Mouse (Mus musculus): Measurements from ENCODE around the gene Cyp4a32. TPM values are rescaled to one million over a fixed set of nuclear protein-coding genes. Genes with fewer than 3 reads are reported as not detected.
"Not testable (repeated sequence)": the region's sequence is repeated elsewhere in the genome, so short reads cannot be mapped to it uniquely, and the experiment has no call there.

Cyp4a32 gene
- polyA plus RNA-seq, 1 experiment from 2014 or later = not detected

DNA sequence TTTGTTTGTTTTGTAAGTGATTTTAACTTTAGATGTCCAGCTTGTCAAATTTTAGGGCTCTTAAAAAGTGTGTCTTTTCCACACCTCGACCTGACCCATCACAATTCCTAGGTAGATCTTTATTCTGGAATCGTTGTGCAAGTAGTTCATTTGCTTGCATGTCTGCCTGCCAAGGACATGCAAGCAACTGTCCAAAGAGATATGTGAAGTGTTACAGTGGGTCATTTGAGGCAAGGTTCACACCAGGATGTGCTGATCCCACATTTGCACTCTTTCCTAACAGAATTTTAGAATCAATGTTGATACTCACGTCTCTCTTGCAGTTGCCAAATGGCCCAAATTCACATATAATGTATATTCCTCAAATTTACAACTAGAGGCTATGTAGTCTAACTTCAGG, 25.5 kb upstream of the Cyp4a32 start:
- Histone ChIP-seq H3K27ac (ENCODE audit: low read length) (no peak overlapping the region), H3K4me2 (replicated peaks; ENCODE audit: low read depth, low read length) (no peak overlapping the region), H3K9me3 (ENCODE audit: low read length) (no peaks in the 10 kb centered on the region), H3K4me3 (ENCODE audit: low read depth, low read length) (no peak overlapping the region), H3K36me3 (ENCODE audit: insufficient read depth, low read length) (no peaks in the 10 kb centered on the region), H3K27me3 (replicated peaks; ENCODE audit: insufficient read depth, low read length) (no peaks in the 10 kb centered on the region), H3K9ac (replicated peaks; ENCODE audit: low read depth) (no peak overlapping the region), H3K4me1 (ENCODE audit: insufficient read depth, low read depth, low read length) (no peaks in the 10 kb centered on the region)
- ATAC-seq (no peak), DNase-seq (ENCODE audit: low spot score) (no peak)
- WGBS = 68% methylated on average over 3 of the region's 3 CpGs
- TF ChIP-seq CTCF (IDR thresholded peaks at IDR 0.05) (no peak), EP300 (IDR thresholded peaks at IDR 0.05) (no peak)

DNA sequence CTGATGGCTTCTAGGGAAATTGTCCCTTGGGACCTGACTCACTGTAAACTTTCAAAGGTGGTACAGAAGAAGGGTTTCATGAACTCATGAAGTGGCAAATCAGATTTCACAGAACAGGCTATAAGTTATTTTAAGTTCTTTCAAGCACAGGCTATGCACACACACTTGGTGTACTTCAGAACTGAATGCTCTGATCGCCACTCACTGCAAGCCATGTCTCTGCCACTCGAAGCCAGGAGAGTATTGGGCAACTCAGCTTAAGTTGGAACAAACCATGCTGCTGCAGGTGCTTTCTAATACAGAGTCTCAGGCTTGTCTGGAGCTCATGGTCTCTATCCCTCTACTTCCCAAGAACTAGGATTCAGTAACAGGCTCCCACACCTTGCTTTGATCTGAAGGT, 25.0 kb upstream of the Cyp4a32 start:
- ATAC-seq = peak; percentile 95

DNA sequence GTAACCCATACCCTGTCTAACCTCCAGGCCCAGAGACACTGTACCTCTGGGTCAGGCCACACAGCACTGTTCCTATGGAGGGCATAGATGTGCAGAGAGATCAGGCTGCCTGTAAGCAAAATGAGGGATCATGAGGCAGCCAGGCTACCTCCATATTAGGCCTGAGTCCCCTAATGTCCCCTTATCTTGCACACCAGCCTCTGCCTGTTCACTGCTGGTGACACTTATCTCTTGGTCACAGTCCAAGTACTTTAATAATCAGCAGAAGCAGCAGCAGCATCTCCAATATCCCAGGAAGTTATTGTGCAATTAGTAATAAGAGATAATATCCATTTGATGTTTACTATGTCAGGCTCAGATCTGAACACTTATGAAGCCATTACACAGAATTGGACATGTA, 17.7 kb upstream of the Cyp4a32 start:
- no peaks in the 10 kb centered on the region for H3K27me3 ChIP-seq (replicated peaks; ENCODE audit: insufficient read depth, low read length)
- H3K36me3 ChIP-seq (ENCODE audit: insufficient read depth, low read length) = no peaks in the 10 kb centered on the region
- no peak for DNase-seq (ENCODE audit: low spot score)
- H3K4me1 ChIP-seq (ENCODE audit: insufficient read depth, low read depth, low read length) = no peaks in the 10 kb centered on the region
- H3K4me3 ChIP-seq (ENCODE audit: low read depth, low read length) = no peak overlapping the region
- H3K9ac ChIP-seq (replicated peaks; ENCODE audit: low read depth) = no peak overlapping the region
- ATAC-seq = no peak
- no peak overlapping the region for H3K27ac ChIP-seq (ENCODE audit: low read length)
- TF ChIP-seq EP300 (IDR thresholded peaks at IDR 0.05) (no peak), CTCF (IDR thresholded peaks at IDR 0.05) (no peak)
- H3K4me2 ChIP-seq (replicated peaks; ENCODE audit: low read depth, low read length) = no peak overlapping the region
- no peaks in the 10 kb centered on the region for H3K9me3 ChIP-seq (ENCODE audit: low read length)

More for the DNA sequence above, 25.0 kb upstream of the Cyp4a32 start:
- 54% methylated on average over 2 of the region's 2 CpGs for WGBS
- Histone ChIP-seq H3K9ac (replicated peaks; ENCODE audit: low read depth) (no peak overlapping the region), H3K9me3 (ENCODE audit: low read length) (no peaks in the 10 kb centered on the region), H3K4me1 (ENCODE audit: insufficient read depth, low read depth, low read length) (no peaks in the 10 kb centered on the region), H3K36me3 (ENCODE audit: insufficient read depth, low read length) (no peaks in the 10 kb centered on the region), H3K27me3 (replicated peaks; ENCODE audit: insufficient read depth, low read length) (no peaks in the 10 kb centered on the region), H3K4me3 (ENCODE audit: low read depth, low read length) (no peak overlapping the region), H3K4me2 (replicated peaks; ENCODE audit: low read depth, low read length) (no peak overlapping the region), H3K27ac (ENCODE audit: low read length) (no peak overlapping the region)
- TF ChIP-seq EP300 (IDR thresholded peaks at IDR 0.05) (0 out of 2 replicates have a peak, but pooled peaks have one; percentile 31), CTCF (IDR thresholded peaks at IDR 0.05) (no peak)
- peak; percentile 81 for DNase-seq (ENCODE audit: low spot score)

DNA sequence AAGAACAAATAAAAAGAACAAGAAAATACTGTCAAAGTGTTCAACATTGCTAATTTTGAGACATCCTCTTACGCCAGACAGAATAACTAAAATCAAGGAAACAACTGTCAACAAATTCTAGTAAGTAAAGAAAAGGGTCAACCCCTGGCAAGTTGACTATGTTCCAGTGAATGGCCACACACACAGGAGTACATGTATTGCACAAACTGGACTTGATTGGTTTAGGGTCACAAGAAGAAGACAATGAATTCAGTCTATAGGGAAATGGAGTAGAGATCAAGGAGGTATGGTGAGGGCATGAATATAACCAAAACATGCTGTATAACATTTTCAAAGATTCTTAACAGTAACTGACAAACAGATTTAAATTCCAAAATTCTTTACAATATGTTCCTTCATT, 4.4 kb upstream of the Cyp4a32 start:
- H3K9me3 ChIP-seq (ENCODE audit: low read length) = no peaks in the 10 kb centered on the region
- H3K4me2 ChIP-seq (replicated peaks; ENCODE audit: low read depth, low read length) = no peak overlapping the region
- TF ChIP-seq EP300 (IDR thresholded peaks at IDR 0.05) (no peak), CTCF (IDR thresholded peaks at IDR 0.05) (no peak)
- ATAC-seq (no peak), DNase-seq (ENCODE audit: low spot score) (no peak)
- H3K4me3 ChIP-seq (ENCODE audit: low read depth, low read length) = no peak overlapping the region
- H3K4me1 ChIP-seq (ENCODE audit: insufficient read depth, low read depth, low read length) = no peaks in the 10 kb centered on the region
- H3K9ac ChIP-seq (replicated peaks; ENCODE audit: low read depth) = no peak overlapping the region
- 91% methylated on average over 1 of the region's 1 CpGs for WGBS
- no peaks in the 10 kb centered on the region for H3K27me3 ChIP-seq (replicated peaks; ENCODE audit: insufficient read depth, low read length)
- no peaks in the 10 kb centered on the region for H3K36me3 ChIP-seq (ENCODE audit: insufficient read depth, low read length)
- no peak overlapping the region for H3K27ac ChIP-seq (ENCODE audit: low read length)

DNA sequence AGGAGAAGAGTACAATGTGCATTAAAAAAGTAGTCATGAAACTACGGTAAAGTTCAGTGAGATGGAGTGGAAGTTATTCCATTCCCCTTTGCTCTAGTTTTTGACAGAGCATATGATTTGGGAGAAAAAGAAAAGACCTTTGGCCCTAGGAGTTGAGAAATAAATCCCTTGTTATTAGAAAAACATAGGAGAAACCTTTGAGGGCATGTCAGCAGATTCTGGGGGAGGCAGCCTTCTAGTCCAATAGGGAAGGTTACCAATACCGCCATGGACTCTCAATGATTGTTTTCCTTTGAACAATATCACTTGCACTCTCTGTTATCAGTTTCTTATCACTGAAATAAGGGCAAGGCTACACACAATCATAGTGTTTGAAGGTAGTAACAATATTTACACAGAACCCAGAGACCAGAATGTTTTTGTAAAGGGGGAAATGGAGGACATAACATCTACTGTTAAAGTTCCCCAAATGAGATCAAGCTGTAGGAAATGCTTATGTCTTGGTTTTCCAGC, 3.9 kb upstream of the Cyp4a32 start:
- Histone ChIP-seq H3K9ac (replicated peaks; ENCODE audit: low read depth) (no peak overlapping the region), H3K36me3 (ENCODE audit: insufficient read depth, low read length) (no peaks in the 10 kb centered on the region), H3K4me3 (ENCODE audit: low read depth, low read length) (no peak overlapping the region), H3K4me2 (replicated peaks; ENCODE audit: low read depth, low read length) (no peak overlapping the region), H3K4me1 (ENCODE audit: insufficient read depth, low read depth, low read length) (no peaks in the 10 kb centered on the region), H3K27me3 (replicated peaks; ENCODE audit: insufficient read depth, low read length) (no peaks in the 10 kb centered on the region), H3K9me3 (ENCODE audit: low read length) (no peaks in the 10 kb centered on the region), H3K27ac (ENCODE audit: low read length) (no peak overlapping the region)
- TF ChIP-seq CTCF (IDR thresholded peaks at IDR 0.05) (no peak), EP300 (IDR thresholded peaks at IDR 0.05) (no peak)
- whole genome bisulfite sequencing = 65% methylated on average over 2 of the region's 2 CpGs
- no peak for ATAC-seq
- DNase-seq (ENCODE audit: low spot score) = no peak

DNA sequence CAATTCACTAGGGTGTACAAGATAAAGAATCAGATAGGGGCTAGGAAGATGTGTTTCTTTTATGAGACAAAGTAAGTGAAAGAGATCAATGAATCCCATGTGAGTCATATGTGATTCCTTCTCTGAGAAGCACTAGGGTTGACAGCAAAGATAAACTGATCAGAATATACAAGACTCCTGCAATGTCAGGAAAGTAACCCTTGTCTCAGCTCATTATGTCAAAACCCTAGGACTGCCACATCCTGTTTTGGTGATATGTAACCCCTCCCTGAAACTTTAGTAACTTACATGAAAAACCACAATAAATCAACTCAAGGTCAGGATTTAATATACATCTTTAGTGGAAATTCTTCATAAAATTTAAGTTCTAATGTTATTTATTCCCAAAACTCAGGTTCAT, 13.2 kb downstream of the Cyp4a32 start:
- ATAC-seq (no peak), DNase-seq (ENCODE audit: low spot score) (no peak)
- Histone ChIP-seq H3K9ac (replicated peaks; ENCODE audit: low read depth) (no peak overlapping the region), H3K4me3 (ENCODE audit: low read depth, low read length) (no peak overlapping the region), H3K4me2 (replicated peaks; ENCODE audit: low read depth, low read length) (no peak overlapping the region), H3K27me3 (replicated peaks; ENCODE audit: insufficient read depth, low read length) (no peaks in the 10 kb centered on the region), H3K4me1 (ENCODE audit: insufficient read depth, low read depth, low read length) (no peaks in the 10 kb centered on the region), H3K36me3 (ENCODE audit: insufficient read depth, low read length) (no peaks in the 10 kb centered on the region), H3K9me3 (ENCODE audit: low read length) (no peaks in the 10 kb centered on the region), H3K27ac (ENCODE audit: low read length) (no peak overlapping the region)
- TF ChIP-seq EP300 (IDR thresholded peaks at IDR 0.05) (no peak), CTCF (IDR thresholded peaks at IDR 0.05) (no peak)

DNA sequence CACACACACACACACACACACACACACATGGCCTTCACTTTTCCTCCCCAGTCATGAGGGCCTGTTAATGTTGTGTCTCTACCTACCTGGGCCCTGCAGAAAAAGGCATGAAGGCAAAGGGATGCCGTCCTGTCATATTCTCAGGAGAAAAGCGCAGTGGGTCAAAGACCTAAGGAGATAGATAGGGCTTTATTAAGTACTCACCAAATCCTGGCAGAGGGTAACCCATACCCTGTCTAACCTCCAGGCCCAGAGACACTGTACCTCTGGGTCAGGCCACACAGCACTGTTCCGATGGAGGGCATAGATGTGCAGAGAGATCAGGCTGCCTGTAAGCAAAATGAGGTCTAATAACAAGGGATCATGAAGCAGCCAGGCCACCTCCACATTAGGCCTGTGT, 24.8 kb downstream of the Cyp4a32 start:
- not testable (repeated sequence) for H3K9me3 ChIP-seq (ENCODE audit: low read length); H3K4me2 ChIP-seq (replicated peaks; ENCODE audit: low read depth, low read length); DNase-seq (ENCODE audit: low spot score); H3K36me3 ChIP-seq (ENCODE audit: insufficient read depth, low read length); ATAC-seq; H3K4me3 ChIP-seq (ENCODE audit: low read depth, low read length); H3K27me3 ChIP-seq (replicated peaks; ENCODE audit: insufficient read depth, low read length); H3K27ac ChIP-seq (ENCODE audit: low read length); H3K9ac ChIP-seq (replicated peaks; ENCODE audit: low read depth); H3K4me1 ChIP-seq (ENCODE audit: insufficient read depth, low read depth, low read length)
- whole genome bisulfite sequencing = 100% methylated on average over 3 of the region's 3 CpGs

Measured in lung, postnatal 0 days (tissue).